Mouse (Mus musculus) large intestine, adult 2 months (tissue): ENCODE data around the gene Rab31. TPM values are rescaled to one million over a fixed set of nuclear protein-coding genes. Genes with fewer than 3 reads are reported as not detected.

Source experiments
- DNase-seq: peaks from one replicate; pipeline ENCODE4 v3.0.0-alpha.2; 2012; ENCODE audit warnings: low read depth, low spot score
- WGBS: fragments of 180-500 bp; shearing (Covaris S2); methylation state at CpG from one replicate; pipeline ENCODE4 v1.1.7; 2018; 5-methylcytosine and 5-hydroxymethylcytosine counted together
- polyA plus RNA-seq: library from polyadenylated mRNA; depleted of rRNA; stranded (reverse); fragments of >200 nt; gene quantifications from 2 replicates; pipeline ENCODE4 v1.2.3, GENCODE M21; 2012

The Rab31 gene
- polyA plus RNA-seq, 1 experiment: 10.2 TPM

- WGBS: 57% methylated on average over 4 of the region's 4 CpGs
Observed at GRCm38 (mm10) chr17:65742969-65743368, 29.6 kb downstream of the Rab31 start.

DNA sequence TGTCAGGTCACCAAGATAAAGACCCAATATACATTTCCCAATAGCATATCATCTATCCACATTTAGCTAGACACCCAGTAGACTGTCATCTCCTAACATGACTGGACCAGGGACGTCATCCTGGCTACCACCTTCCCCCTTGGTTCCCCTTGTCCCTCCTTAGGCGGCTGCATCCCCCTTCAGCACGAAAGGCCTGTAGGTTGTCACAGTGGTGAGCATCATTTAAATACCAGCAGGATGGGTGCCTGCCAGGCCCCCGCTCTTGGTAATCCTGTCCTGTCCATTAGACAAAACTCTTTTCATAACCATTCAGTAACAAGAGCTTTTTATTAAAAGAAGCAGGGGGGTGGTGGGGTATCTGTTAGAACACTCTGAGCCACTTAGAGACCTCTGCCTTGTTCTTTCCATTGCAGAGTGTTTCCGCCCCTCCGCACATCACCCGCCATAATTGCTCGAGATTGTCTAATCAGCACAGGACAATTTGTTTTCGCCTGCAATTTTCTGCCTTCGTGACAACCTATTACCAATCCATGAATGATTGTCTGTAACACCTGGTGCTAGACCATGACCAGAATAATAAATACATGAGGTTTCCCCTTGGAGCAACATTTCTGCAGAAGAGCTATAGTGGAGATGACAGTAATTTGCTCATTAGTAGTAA lies 30.2 kb downstream of the Rab31 start:
- WGBS: 92% methylated on average over 10 of the region's 10 CpGs
- DNase-seq: no peak

More at GRCm38 (mm10) chr17:65742969-65743368, 29.6 kb downstream of the Rab31 start:
- no peak for DNase-seq

DNA sequence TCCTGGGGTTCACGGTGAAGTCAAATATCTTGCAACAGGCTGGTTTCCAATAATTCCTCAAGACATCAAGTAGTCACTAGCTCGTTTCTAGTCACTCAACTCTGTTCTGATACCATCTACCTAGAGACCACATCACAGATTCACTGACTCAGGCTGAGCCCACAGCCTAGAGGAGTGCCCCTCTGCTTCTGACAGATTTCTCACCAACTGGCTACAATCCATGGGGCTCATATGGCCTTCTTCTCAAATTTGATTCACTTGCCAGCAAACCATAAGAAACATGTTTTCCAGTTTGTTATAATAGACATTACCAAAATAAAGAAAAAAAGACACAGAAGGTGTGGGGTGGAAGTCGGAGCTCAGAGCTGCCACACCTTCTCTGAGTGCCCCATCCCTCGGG lies 31.0 kb downstream of the Rab31 start:
- no peak for DNase-seq
- 83% methylated on average over 4 of the region's 4 CpGs for WGBS

GRCm38 (mm10) chr17:65739874-65740725 lies 32.5 kb downstream of the Rab31 start:
- no peak for DNase-seq
- WGBS: 78% methylated on average over 15 of the region's 15 CpGs

DNA sequence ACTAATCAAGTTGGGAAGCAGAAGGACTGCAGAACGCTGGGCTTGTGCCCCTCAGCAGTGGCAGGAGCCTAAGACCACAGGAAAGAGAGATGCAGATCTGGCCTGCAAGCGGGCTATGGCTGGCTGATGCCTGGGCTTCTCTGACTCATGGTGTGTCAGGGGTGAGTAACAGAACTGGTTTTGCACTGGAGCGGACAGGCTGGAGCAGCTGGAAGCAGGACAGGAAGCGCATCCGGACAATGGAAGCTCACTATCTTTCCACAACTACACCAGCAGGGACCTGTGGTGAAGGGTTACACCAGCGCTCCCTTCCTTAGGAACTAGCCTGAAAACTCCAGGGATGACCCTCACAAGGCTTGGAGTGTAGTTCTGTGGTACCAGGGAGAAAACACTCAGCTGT lies 34.9 kb downstream of the Rab31 start:
- 71% methylated on average over 6 of the region's 6 CpGs for WGBS
- no peak for DNase-seq

DNA sequence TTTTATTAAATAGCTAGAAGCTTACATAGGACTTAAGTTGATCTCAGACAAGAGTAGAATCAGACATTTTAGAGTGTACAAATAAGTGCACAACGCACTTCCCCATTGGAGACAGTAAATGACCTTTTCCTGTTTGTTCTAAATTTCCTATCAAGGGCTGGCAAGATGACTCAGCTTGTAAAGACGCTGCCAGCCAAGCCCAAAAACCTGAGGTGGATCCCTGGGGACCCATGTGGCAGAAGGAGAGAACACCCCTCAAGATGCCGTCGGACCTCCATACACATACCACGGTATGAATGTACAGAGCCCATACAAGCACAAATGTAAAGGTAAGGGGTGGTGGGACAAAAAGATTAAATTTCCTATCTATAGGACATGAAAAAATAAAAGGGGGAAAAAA lies 35.4 kb downstream of the Rab31 start:
- 61% methylated on average over 5 of the region's 5 CpGs for WGBS
- no peak for DNase-seq

- 85% methylated on average over 2 of the region's 2 CpGs for WGBS
Observed at GRCm38 (mm10) chr17:65735088-65735487, 37.5 kb downstream of the Rab31 start.

DNA sequence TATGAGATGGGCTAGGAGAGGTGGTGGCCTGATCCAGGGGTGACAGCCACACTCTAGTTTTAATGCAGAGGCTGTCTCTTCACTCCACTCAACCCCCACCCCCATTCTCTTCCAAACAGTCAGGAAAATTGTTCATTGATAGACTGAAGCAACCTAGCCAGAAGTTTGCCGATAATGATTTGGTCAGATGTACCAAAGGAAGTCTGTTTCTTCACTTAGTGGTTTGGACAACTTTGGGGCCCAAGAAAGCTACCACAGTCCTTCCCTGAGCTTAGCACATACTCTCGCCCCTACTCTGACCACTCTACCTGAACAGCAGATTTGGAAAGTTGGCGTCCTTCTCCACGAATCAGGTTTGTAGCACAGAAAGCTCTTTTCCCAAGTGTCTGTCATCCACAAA lies 39.9 kb downstream of the Rab31 start:
- DNase-seq: no peak

More at GRCm38 (mm10) chr17:65735088-65735487, 37.5 kb downstream of the Rab31 start:
- DNase-seq: no peak

DNA sequence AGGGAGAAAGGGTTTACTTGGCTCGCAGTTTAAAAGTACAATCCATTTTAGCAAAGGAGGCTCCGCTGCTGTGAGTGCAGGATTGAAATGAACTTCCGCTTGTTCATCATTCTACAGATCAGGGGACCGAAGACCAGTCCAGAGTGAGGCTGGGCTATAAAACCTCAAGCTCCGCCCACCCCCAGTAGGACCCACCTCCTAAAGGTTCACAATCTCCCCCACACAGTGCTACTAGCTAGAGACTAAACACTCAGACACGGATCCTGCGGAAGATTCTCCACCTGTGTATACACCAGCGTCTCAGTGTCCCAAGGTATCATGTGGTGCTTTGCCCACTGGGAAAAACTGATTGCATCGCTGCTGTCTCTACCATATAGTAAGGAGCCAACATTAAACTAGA lies 40.8 kb downstream of the Rab31 start:
- WGBS: 72% methylated on average over 9 of the region's 9 CpGs
- DNase-seq: no peak

More for the DNA sequence above, 39.9 kb downstream of the Rab31 start:
- WGBS: 88% methylated on average over 4 of the region's 4 CpGs

DNA sequence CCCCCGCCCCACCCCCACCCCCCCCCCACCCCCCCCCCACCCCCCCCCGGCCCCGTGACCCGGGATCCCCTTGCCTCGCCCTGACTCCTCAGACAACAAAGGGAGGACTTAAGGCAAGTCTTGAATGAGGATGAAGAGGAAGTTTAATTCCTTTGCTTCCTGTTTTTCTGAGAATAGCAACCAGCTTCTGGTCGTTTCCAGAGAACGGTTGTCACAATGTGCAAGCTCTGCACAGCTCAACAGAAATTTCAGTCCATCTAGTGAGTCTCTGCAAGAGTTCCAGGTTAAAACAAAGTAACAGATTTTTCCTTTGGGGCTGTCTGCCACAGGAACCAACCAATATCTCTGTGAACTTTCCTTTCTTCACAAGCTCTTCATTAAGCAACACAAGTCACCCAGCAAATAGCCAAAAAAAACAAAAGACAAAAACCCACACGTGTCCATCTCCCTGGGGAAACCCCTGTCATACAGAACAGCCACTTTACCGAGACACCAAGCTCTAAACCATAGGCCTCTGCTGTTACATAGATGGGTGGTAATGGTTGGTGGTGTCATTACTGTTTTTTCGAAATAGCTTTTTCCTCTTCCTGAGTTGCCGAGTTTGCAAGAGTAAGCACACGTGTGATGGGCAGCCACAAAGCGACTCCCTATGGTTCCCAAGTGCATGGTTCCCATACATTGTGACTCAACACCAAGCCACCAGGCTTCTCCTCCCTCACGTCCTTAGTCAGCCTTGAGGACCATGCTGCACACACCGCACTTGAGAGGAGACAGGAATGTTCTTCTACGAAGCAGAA lies 42.4 kb downstream of the Rab31 start:
- WGBS: 60% methylated on average over 16 of the region's 16 CpGs
- DNase-seq: no peak

DNA sequence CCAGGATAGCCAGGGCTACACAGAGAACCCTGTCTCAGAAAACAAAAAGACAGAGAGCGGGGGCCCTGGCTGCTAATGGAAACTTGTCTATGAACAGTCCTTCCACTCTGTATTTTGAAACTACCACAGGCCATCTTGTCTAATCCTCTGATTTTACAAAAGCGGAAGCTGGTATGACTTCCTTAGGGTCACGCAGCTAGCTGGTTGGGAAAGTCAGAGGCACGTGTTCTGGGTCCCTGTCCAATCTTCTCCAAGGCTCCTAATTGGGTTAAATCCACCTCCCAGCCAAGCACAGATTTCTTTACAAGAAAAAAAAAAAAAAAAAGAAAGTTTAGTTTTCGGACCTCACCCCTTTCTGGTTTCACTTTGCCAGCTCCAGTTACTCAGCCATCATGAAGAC lies 45.8 kb downstream of the Rab31 start:
- WGBS: 75% methylated on average over 5 of the region's 5 CpGs
- DNase-seq: no peak

GRCm38 (mm10) chr17:65726274-65726673 lies 46.3 kb downstream of the Rab31 start:
- 91% methylated on average over 6 of the region's 6 CpGs for whole genome bisulfite sequencing
- DNase-seq: no peak

DNA sequence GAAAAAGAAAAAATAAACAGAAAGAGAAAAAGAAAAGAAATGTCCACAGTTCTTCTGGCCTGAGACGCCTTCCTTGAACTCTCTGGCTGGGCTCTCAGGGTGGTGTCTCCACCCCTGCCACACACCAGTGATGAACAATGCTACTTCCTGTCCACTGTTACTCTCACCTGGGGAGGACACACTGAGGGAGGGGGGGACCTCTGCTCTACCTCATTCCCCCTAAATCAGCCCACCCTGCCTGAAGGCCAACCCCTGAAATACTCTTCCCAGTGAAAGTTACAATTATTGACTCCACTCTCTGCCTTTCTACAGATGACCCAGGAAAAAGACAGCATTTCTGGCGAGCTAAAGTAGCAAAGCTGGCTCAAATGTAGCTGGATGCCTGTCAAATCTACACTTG lies 46.7 kb downstream of the Rab31 start:
- no peak for DNase-seq
- 89% methylated on average over 2 of the region's 2 CpGs for WGBS

DNA sequence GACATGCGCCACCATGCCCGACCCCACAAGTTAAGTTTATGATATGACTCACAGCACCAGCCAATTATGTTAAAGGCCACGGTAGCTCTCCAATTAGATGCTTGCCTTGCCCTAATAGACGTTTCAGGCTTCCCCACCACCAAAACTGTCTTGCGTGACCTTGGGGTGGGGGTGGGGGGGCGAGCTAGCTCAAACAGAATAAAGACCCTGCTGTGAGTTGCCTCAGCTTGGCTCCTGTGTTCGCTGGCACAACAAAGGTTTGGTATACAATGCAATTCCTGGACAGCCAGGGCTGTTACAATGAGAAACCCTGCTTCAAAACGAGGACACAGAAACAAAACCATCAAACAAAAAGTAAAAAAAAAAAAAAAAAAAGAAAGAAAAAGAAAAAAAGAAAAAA lies 47.2 kb downstream of the Rab31 start:
- WGBS: 72% methylated on average over 8 of the region's 8 CpGs
- no peak for DNase-seq

DNA sequence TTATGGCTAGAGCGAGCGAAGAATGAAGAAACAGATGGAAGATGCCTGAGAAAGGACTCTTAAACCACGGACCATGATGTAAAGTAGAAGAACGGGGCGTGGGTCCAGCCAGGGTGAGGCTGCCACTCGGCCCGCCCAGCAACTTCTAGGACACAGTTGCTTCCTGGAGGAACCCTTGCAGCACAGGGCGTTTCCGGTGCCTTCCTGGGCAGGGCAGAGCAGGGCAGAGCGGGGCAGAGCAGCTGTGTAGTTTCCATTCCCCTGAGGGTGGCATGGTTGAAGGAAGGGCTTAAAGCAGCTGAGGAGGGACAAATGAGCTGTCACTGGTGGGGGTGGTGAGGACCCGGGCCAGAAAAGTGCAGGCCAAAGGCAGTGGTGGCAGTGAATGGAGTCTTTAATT lies 48.3 kb downstream of the Rab31 start:
- 35% methylated on average over 11 of the region's 11 CpGs for WGBS
- peak; percentile 60 for DNase-seq

DNA sequence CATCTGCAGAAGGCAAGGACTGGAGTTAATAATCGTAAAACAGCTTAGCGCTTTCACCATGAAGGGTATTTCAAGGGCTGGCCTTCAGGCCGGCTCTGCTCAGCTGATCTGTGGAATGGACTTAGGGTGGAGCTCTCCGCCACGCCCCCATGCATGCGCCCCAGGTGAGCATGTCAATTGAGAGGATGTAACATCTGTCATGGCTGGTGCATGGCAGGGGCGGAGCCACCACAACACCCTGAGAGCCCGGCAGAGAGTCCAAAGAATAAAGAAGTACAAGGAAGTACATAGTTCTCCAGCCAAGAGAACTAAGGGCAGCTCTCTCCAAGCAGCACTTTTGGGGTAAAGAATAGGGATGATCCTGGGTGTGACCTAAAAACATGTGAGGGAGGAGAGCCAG lies 48.9 kb downstream of the Rab31 start:
- 41% methylated on average over 8 of the region's 8 CpGs for WGBS
- DNase-seq: peak; percentile 67

DNA sequence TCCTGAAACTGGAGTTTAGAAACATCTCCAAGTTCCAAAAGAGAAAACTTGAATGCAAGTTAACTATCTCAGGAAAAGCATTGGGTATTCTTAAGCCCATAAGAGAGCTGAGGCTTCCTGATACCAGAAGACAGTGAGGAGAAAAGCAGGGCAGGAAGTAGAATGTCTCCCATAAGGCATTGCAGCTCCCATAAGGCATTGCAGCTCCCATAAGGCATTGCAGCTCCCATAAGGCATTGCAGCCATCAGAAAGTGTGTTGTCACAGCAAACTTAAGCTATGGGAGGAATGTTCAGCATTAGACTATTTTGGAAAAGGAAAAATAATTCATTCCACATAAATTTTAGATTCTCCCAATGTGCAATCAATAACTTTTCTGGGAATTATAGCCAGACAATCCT lies 51.2 kb downstream of the Rab31 start:
- no peak for DNase-seq

DNA sequence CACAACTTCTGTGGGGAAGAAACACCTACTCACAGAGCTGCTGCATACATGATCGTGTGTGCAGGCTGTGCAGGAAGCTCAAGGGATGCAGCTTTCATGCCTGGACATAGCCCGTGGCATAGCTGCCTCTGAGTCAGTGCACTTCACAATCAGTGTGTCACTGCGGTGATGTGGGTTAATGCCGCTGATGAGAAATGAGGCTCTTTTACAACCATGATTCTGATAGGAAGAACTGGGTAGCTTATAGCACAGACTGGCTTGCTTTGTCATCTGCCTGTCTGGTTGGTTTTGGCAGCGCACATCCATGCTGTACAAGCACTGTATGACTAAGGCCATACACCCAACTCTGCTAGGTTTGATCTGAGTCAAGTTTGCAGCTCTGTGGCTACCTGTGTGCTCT lies 52.7 kb downstream of the Rab31 start:
- WGBS: 97% methylated on average over 5 of the region's 5 CpGs
- DNase-seq: no peak

GRCm38 (mm10) chr17:65718578-65718977 lies 54.0 kb downstream of the Rab31 start:
- 94% methylated on average over 2 of the region's 2 CpGs for WGBS
- no peak for DNase-seq

DNA sequence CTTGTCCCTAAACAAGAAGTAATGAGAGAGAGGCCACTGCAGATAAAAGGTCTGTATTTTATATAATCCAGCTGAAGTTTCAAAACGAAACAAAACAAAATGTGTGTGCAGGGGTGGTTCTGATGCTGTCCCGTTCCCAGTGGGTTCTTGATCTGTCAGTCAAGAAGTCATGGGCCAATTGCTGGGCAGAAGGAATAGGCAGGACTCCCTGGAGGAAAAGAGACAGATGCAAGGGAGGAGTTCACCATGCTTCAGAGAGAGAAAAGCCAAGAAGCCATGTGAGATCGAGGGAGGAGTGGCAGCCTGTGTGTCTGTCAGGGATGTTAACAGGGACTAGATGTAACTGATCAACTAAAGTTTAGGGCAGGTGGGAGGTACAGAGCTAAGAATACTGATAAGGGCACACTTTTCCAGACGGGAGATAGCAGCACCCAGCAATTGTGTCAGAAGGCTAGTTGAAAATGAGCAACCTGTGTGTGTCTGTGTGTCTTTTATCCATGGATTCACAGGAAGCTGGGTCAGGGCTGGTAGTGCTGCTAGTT lies 54.8 kb downstream of the Rab31 start:
- DNase-seq: no peak
- 42% methylated on average over 4 of the region's 4 CpGs for WGBS
